Mouse (Mus musculus): Measurements from ENCODE around the gene Synpo2l. TPM values are rescaled to one million over a fixed set of nuclear protein-coding genes. Genes with fewer than 3 reads are reported as not detected.

Gene Synpo2l
- polyA plus RNA-seq, 1 experiment from 2014 or later = 0.16 TPM

DNA sequence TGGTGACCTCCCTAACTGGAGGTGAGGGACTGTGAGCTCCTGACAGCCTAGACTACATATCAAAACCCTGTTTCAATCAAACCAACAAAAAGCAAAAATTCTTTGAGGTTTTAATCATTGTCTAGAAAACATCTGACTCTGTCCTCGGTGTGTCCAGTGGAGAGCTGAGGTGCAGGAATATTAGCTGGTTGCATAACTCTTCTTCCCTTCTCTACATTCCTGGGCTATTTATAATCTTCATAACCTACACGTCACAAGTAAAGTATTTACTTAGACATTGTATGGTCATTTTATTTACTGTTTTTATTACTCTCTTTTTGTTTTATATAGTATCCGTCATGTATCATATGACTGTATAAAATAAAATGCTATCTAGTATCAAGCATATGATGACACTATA is 58.6 kb downstream of the Synpo2l start:
- no peak for ATAC-seq
- H3K4me1 ChIP-seq (ENCODE audit: control insufficient read depth, insufficient read depth, low read length) = no peaks in the 10 kb centered on the region
- no peak overlapping the region for H3K4me2 ChIP-seq (ENCODE audit: low read length)
- H3K9ac ChIP-seq (ENCODE audit: low read depth, low read length) = no peak overlapping the region
- peaks cover 7% of the 10 kb centered on the region; the same call in 1 of the 2 replicates for H3K36me3 ChIP-seq (ENCODE audit: control insufficient read depth, insufficient read depth, low read length)
- H3K27me3 ChIP-seq (ENCODE audit: control insufficient read depth, insufficient read depth, low read depth, low read length) = no peaks in the 10 kb centered on the region
- no peaks in the 10 kb centered on the region for H3K9me3 ChIP-seq (replicated peaks; ENCODE audit: control insufficient read depth, low read length, poor library complexity, severe bottlenecking)
- H3K4me3 ChIP-seq (ENCODE audit: low read depth, low read length) = no peak overlapping the region
- no peak overlapping the region for H3K27ac ChIP-seq (ENCODE audit: low read length)
- WGBS = 98% methylated on average over 3 of the region's 3 CpGs

Small RNAs within 50 kb of the gene (microRNA-seq; reads per million reads assigned to microRNA genes)
- gene Mir6946 = 1.0 reads per million

Other genes starting within 250 kb of the Synpo2l start
- gene Cfap70, start 216.1 kb downstream of the Synpo2l start, polyA plus RNA-seq (2015; fragmentation: Nextera tagmentation; extraction: Ambion mirVana) = 1.3 and 2.4 TPM in 2 replicates
- gene Anxa7, start 188.2 kb downstream of the Synpo2l start, polyA plus RNA-seq (2015; fragmentation: Nextera tagmentation; extraction: Ambion mirVana) = 13.1 and 16.1 TPM in 2 replicates
- gene Mss51, start 171.5 kb downstream of the Synpo2l start, polyA plus RNA-seq (2015; fragmentation: Nextera tagmentation; extraction: Ambion mirVana) = 0.26 and 0.45 TPM in 2 replicates
- 105 and 107 TPM in 2 replicates for gene Ppp3cb, start 121.8 kb downstream of the Synpo2l start, polyA plus RNA-seq (2015; fragmentation: Nextera tagmentation; extraction: Ambion mirVana)
- gene Usp54, start 27.3 kb downstream of the Synpo2l start, polyA plus RNA-seq (2015; fragmentation: Nextera tagmentation; extraction: Ambion mirVana) = 13.8 and 14.2 TPM in 2 replicates
- 0.19 TPM in 1 of 2 replicates, not detected in the other for gene Myoz1, start 11.8 kb downstream of the Synpo2l start, polyA plus RNA-seq (2015; fragmentation: Nextera tagmentation; extraction: Ambion mirVana)
- 89.9 and 92.9 TPM in 2 replicates for gene Sec24c, start 6.0 kb upstream of the Synpo2l start, polyA plus RNA-seq (2015; fragmentation: Nextera tagmentation; extraction: Ambion mirVana)
- gene Fut11, start 26.6 kb upstream of the Synpo2l start, polyA plus RNA-seq (2015; fragmentation: Nextera tagmentation; extraction: Ambion mirVana) = 25.5 and 27.2 TPM in 2 replicates
- 166 and 171 TPM in 2 replicates for gene Chchd1, start 34.7 kb upstream of the Synpo2l start, polyA plus RNA-seq (2015; fragmentation: Nextera tagmentation; extraction: Ambion mirVana)
- 44.9 and 50.3 TPM in 2 replicates for gene Zswim8, start 39.2 kb upstream of the Synpo2l start, polyA plus RNA-seq (2015; fragmentation: Nextera tagmentation; extraction: Ambion mirVana)
- 17.5 and 19.3 TPM in 2 replicates for gene Ndst2, start 66.2 kb upstream of the Synpo2l start, polyA plus RNA-seq (2015; fragmentation: Nextera tagmentation; extraction: Ambion mirVana)
- gene Camk2g, start 125.7 kb upstream of the Synpo2l start, polyA plus RNA-seq (2015; fragmentation: Nextera tagmentation; extraction: Ambion mirVana) = 149 and 180 TPM in 2 replicates
- 0.19 and 0.72 TPM in 2 replicates for gene Plau, start 168.3 kb upstream of the Synpo2l start, polyA plus RNA-seq (2015; fragmentation: Nextera tagmentation; extraction: Ambion mirVana)

Measured in midbrain, embryonic 16.5 days (tissue).